Mouse (Mus musculus) gastrocnemius, adult 2 months (tissue): ENCODE results near the gene Ocln. TPM values are rescaled to one million over a fixed set of nuclear protein-coding genes. Genes with fewer than 3 reads are reported as not detected.
A peak's percentile ranks its signal among the peaks of the same experiment; 100 is the strongest.

ENCODE experiments used
- DNase-seq: peaks from one replicate; pipeline ENCODE4 v3.0.0; 2022
- H3K27ac ChIP-seq: fragments of 200-600 bp; 2 replicates; pipeline ENCODE4 v1.8.1; 2022; ENCODE audit warnings: mild to moderate bottlenecking
- H3K4me3 ChIP-seq: fragments of 200-600 bp; 2 replicates; pipeline ENCODE4 v1.8.1; 2022; ENCODE audit warnings: mild to moderate bottlenecking, moderate library complexity
- CTCF ChIP-seq: fragments of 200-600 bp; IDR thresholded peaks from 2 replicates; pipeline ENCODE4 v1.8.1; 2022; ENCODE audit warnings: antibody characterized with exemption, mild to moderate bottlenecking, moderate library complexity
- intact Hi-C: fragments of 180-260 bp; cut with DNase I; formaldehyde crosslinking; loops from one replicate; pipeline ENCODE4 v1.15.1; 2025
- long read RNA-seq, 2 experiments: library from polyadenylated mRNA; stranded (forward); transcript quantifications; one replicate each; pipeline ENCODE4 v2.0.0; 2021
- total RNA-seq, 2 experiments: library from RNA; stranded (reverse); gene quantifications; 2 replicates each; pipeline ENCODE4 v1.2.3; 2021

Ocln gene
- under 1 TPM in 1 of 2 experiments, not detected in 1; 0.15 TPM for total RNA-seq
- long read RNA-seq, experiment 1, partial matches to known transcripts, result 0 of 1 reads
- long read RNA-seq, experiment 1, other reads (novel, unspliced or antisense), result 0 of 1 reads
- long read RNA-seq, experiment 2, result 0 reads

- peak; percentile 15 for DNase-seq
- no peak for TF ChIP-seq CTCF
- no peak within 1 kb of the TSS for H3K27ac ChIP-seq
- intact Hi-C loops, result no loop called here
- peak within 1 kb of the TSS; percentile 74 for H3K4me3 ChIP-seq
Measured at GRCm38 (mm10) chr13:100552369-100553041, at the start of gene Ocln. Ocln (minus strand) TSS chr13:100552718.

GRCm38 (mm10) chr13:100601034-100601433 lies 48.5 kb upstream of the Ocln start:
- Histone ChIP-seq H3K27ac (no peak overlapping the region), H3K4me3 (peak overlapping the region; percentile 27)
- DNase-seq, result no peak
- TF ChIP-seq CTCF, result no peak
- intact Hi-C loops, result no loop called here

- Histone ChIP-seq H3K27ac (peak overlapping the region; percentile 31; the same call in 1 of the 2 replicates), H3K4me3 (peak overlapping the region; percentile 27)
- no peak for TF ChIP-seq CTCF
- intact Hi-C loops, result no loop called here
- no peak for DNase-seq
Measured at GRCm38 (mm10) chr13:100600317-100600716, 47.8 kb upstream of the Ocln start.

- Histone ChIP-seq H3K27ac (no peak overlapping the region), H3K4me3 (no peak overlapping the region)
- intact Hi-C loops, result no loop called here
- TF ChIP-seq CTCF, result no peak
- DNase-seq, result no peak
Measured at GRCm38 (mm10) chr13:100597284-100597683, 44.8 kb upstream of the Ocln start.

- intact Hi-C loops, result no loop called here
- TF ChIP-seq CTCF, result no peak
- H3K4me3 ChIP-seq, result no peak overlapping the region
- H3K27ac ChIP-seq, result no peak overlapping the region
- DNase-seq, result no peak
Measured at GRCm38 (mm10) chr13:100595552-100595885, 43.0 kb upstream of the Ocln start.

- TF ChIP-seq CTCF, result no peak
- no peak for DNase-seq
- peak overlapping the region; percentile 82 for H3K27ac ChIP-seq
- H3K4me3 ChIP-seq, result no peak overlapping the region; the same call in 1 of the 2 replicates
- intact Hi-C loops, result no loop called here
Measured at GRCm38 (mm10) chr13:100594838-100595551, 42.5 kb upstream of the Ocln start.

- no peak for DNase-seq
Measured at GRCm38 (mm10) chr13:100594041-100594792, 41.7 kb upstream of the Ocln start.

GRCm38 (mm10) chr13:100588646-100589045 lies 36.1 kb upstream of the Ocln start:
- TF ChIP-seq CTCF, result no peak
- intact Hi-C loops, result no loop called here
- DNase-seq, result no peak
- H3K27ac ChIP-seq, result no peak overlapping the region
- no peak overlapping the region for H3K4me3 ChIP-seq

More at GRCm38 (mm10) chr13:100594041-100594792, 41.7 kb upstream of the Ocln start:
- TF ChIP-seq CTCF, result peak; percentile 13; the same call in 1 of the 2 replicates
- intact Hi-C loops, result no loop called here
- H3K4me3 ChIP-seq, result peak overlapping the region; percentile 54
- H3K27ac ChIP-seq, result peak overlapping the region; percentile 82

GRCm38 (mm10) chr13:100582144-100582543 lies 29.6 kb upstream of the Ocln start:
- Histone ChIP-seq H3K4me3 (no peak overlapping the region), H3K27ac (no peak overlapping the region)
- DNase-seq, result no peak
- intact Hi-C loops, result no loop called here
- TF ChIP-seq CTCF, result no peak

- intact Hi-C loops, result no loop called here
- no peak overlapping the region for H3K27ac ChIP-seq
Measured at GRCm38 (mm10) chr13:100581701-100582100, 29.2 kb upstream of the Ocln start.

GRCm38 (mm10) chr13:100579951-100580350 lies 27.4 kb upstream of the Ocln start:
- intact Hi-C loops, result no loop called here
- no peak for DNase-seq
- H3K4me3 ChIP-seq, result no peak overlapping the region
- no peak for TF ChIP-seq CTCF
- no peak overlapping the region for H3K27ac ChIP-seq

More at GRCm38 (mm10) chr13:100581701-100582100, 29.2 kb upstream of the Ocln start:
- TF ChIP-seq CTCF, result no peak
- no peak overlapping the region for H3K4me3 ChIP-seq
- no peak for DNase-seq

- intact Hi-C loops, result no loop called here
- Histone ChIP-seq H3K4me3 (no peak overlapping the region), H3K27ac (no peak overlapping the region)
- TF ChIP-seq CTCF, result no peak
- no peak for DNase-seq
Measured at GRCm38 (mm10) chr13:100579220-100579619, 26.7 kb upstream of the Ocln start.

- intact Hi-C loops, result no loop called here
- DNase-seq, result no peak
- no peak overlapping the region for H3K4me3 ChIP-seq
- no peak overlapping the region for H3K27ac ChIP-seq
- TF ChIP-seq CTCF, result no peak
Measured at GRCm38 (mm10) chr13:100575950-100576349, 23.4 kb upstream of the Ocln start.
